Mouse (Mus musculus) kidney, postnatal 0 days (tissue): ENCODE results near the gene Sox5. TPM values are rescaled to one million over a fixed set of nuclear protein-coding genes. Genes with fewer than 3 reads are reported as not detected.

Source experiments
- ATAC-seq: fragments of 200-750 bp; cut with Nextera tagmentation; replicated peaks from 2 replicates; pipeline ENCODE4 v1.8.0; 2017; ENCODE audit warnings: low read depth, moderate number of reproducible peaks, moderate TSS enrichment, moderate library complexity; ENCODE audit not compliant: low FRiP score
- DNase-seq: peaks from one replicate; pipeline ENCODE4 v3.0.0-alpha.2; 2016; ENCODE audit warnings: low spot score
- H3K27ac ChIP-seq: fragments of 300-500 bp; sonication (generic); 2 replicates; pipeline ENCODE4 v1.5.1; 2014; ENCODE audit warnings: mild to moderate bottlenecking
- H3K27me3 ChIP-seq: fragments of 300-500 bp; sonication (generic); 2 replicates; pipeline ENCODE4 v1.6.1; 2014; ENCODE audit warnings: low read length, mixed read lengths; ENCODE audit not compliant: insufficient read depth
- H3K36me3 ChIP-seq: fragments of 300-500 bp; sonication (generic); 2 replicates; pipeline ENCODE4 v1.6.1; 2014; ENCODE audit warnings: low read length, mixed read lengths; ENCODE audit not compliant: insufficient read depth
- H3K4me1 ChIP-seq: fragments of 300-500 bp; sonication (generic); replicated peaks from 2 replicates; pipeline ENCODE4 v1.6.1; 2014; ENCODE audit warnings: antibody characterized with exemption, low read length, mixed read lengths; ENCODE audit not compliant: insufficient read depth
- H3K4me2 ChIP-seq: fragments of 300-500 bp; sonication (generic); 2 replicates; pipeline ENCODE4 v1.6.1; 2014; ENCODE audit warnings: mild to moderate bottlenecking, low read length, moderate library complexity, mixed read lengths
- H3K4me3 ChIP-seq: fragments of 300-500 bp; sonication (generic); replicated peaks from 2 replicates; pipeline ENCODE4 v1.5.1; 2014; ENCODE audit warnings: low read depth, low read length
- H3K9ac ChIP-seq: fragments of 300-500 bp; sonication (generic); 2 replicates; pipeline ENCODE4 v1.6.1; 2014; ENCODE audit warnings: low read depth, low read length
- H3K9me3 ChIP-seq: fragments of 300-500 bp; sonication (generic); replicated peaks from 2 replicates; pipeline ENCODE4 v1.6.1; 2016; ENCODE audit warnings: low read length, inconsistent platforms, mixed read lengths
- CTCF ChIP-seq: IDR thresholded peaks from 2 replicates; pipeline ENCODE4 v1.5.1; 2016; ENCODE audit warnings: antibody characterized with exemption, low read depth, mild to moderate bottlenecking, moderate library complexity
- WGBS: fragments of 180-500 bp; shearing (Covaris S2); extraction: QIAGEN DNeasy Blood & Tissue Kit; methylation state at CpG from one replicate; pipeline ENCODE4 v1.1.7; 2014; 5-methylcytosine and 5-hydroxymethylcytosine counted together
- polyA plus RNA-seq: library from polyadenylated mRNA; unstranded; fragments of >200 nt; fragmentation: Nextera tagmentation; extraction: Ambion mirVana; gene quantifications from 2 replicates; pipeline ENCODE4 v1.2.1, GENCODE M21; 2015

The Sox5 gene
- polyA plus RNA-seq, 1 experiment from 2014 or later = 6.1 TPM

DNA sequence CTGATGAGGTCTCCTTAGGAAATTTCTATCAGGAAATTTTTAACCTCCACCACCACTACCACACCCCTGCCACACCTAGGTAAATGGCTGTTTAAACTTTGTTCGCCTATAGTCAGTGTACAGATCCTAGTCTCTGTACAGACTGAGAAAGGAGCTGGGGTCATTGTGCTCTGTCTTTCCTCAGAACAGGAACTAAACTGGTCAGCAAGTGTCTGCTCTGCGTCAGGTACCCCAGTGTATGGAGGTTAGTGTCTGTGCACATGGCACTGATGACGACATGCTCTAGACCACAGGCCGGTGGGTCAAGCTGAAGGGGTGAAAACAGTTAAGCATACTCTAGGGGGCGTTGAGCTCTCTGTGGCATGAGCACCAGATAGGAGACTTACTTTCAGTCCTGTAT, 605.1 kb downstream of the Sox5 start:
- no peak for TF ChIP-seq CTCF
- ATAC-seq = no peak
- no peak overlapping the region for H3K27ac ChIP-seq
- H3K9me3 ChIP-seq = no peaks in the 10 kb centered on the region
- no peak overlapping the region for H3K4me3 ChIP-seq
- DNase-seq = no peak
- H3K9ac ChIP-seq = no peak overlapping the region
- no peak overlapping the region for H3K4me2 ChIP-seq
- H3K4me1 ChIP-seq = no peaks in the 10 kb centered on the region
- 85% methylated on average over 5 of the region's 5 CpGs for WGBS
- no peaks in the 10 kb centered on the region for H3K27me3 ChIP-seq
- H3K36me3 ChIP-seq = no peaks in the 10 kb centered on the region

DNA sequence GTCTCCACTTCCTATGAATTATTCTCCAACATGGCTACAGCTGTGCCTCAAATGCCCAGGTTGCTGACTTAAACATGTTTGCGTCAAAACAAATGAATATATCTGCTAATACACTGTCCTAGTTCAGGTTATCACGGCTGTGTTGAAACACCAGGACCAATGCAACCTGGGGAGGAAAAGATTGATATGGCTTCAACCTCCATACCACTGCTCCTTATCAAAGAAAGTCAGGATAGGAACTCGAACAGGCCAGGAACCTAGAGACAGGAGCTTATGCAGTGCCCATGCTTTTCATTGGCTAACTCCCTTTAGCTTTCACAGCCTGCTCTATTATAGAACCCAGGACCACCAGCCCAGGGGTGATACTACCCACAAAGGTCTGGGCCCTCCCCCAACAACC, 606.2 kb downstream of the Sox5 start:
- Histone ChIP-seq H3K27me3 (no peaks in the 10 kb centered on the region), H3K9me3 (no peaks in the 10 kb centered on the region), H3K9ac (no peak overlapping the region), H3K4me3 (no peak overlapping the region), H3K4me1 (no peaks in the 10 kb centered on the region), H3K4me2 (no peak overlapping the region), H3K27ac (no peak overlapping the region), H3K36me3 (no peaks in the 10 kb centered on the region)
- ATAC-seq (no peak), DNase-seq (no peak)
- no peak for TF ChIP-seq CTCF
- 94% methylated on average over 3 of the region's 3 CpGs for WGBS

DNA sequence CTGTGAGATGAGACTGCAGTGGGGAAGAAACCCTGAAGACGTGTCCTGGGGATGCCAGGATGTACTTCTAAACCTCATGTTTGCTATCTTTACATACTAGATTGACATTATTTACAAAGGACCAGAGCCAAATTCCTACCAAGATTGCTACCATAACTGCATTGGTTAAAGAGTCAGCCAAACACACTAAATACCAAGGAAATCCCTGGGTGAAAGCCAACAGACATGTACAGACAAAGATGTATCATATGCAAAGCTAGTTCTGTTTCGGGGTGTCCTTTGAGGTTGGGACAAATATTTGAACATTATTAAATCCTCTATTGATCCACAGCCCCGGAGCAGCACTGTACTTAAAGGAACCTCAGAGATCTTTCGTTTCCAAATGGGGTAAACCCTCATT, 611.2 kb downstream of the Sox5 start:
- H3K27ac ChIP-seq = no peak overlapping the region
- TF ChIP-seq CTCF = no peak
- no peak overlapping the region for H3K9ac ChIP-seq
- H3K4me1 ChIP-seq = no peaks in the 10 kb centered on the region
- no peaks in the 10 kb centered on the region for H3K9me3 ChIP-seq
- H3K36me3 ChIP-seq = no peaks in the 10 kb centered on the region
- WGBS = 90% methylated on average over 4 of the region's 4 CpGs
- no peak overlapping the region for H3K4me3 ChIP-seq
- no peak for ATAC-seq
- no peak overlapping the region for H3K4me2 ChIP-seq
- no peak for DNase-seq
- H3K27me3 ChIP-seq = no peaks in the 10 kb centered on the region

DNA sequence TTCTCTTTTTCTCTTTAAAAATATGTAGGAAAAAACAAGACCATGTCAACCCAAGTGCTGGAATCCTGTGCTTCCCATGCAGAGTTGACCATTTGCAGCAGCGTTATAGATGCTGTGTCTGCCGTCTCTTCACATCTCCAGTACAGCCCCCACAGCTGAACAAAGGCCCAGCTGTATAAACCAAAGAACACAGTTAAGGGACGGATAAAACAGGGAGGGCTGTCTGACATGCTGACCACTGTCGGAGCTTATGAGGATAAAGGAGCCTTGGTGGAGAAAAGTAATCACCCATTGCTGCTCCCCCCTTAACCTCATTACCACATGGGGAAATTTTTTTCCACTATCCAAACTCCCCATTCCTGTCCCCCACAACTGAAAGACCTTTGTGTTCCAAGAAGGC, 612.0 kb downstream of the Sox5 start:
- ATAC-seq = no peak

DNA sequence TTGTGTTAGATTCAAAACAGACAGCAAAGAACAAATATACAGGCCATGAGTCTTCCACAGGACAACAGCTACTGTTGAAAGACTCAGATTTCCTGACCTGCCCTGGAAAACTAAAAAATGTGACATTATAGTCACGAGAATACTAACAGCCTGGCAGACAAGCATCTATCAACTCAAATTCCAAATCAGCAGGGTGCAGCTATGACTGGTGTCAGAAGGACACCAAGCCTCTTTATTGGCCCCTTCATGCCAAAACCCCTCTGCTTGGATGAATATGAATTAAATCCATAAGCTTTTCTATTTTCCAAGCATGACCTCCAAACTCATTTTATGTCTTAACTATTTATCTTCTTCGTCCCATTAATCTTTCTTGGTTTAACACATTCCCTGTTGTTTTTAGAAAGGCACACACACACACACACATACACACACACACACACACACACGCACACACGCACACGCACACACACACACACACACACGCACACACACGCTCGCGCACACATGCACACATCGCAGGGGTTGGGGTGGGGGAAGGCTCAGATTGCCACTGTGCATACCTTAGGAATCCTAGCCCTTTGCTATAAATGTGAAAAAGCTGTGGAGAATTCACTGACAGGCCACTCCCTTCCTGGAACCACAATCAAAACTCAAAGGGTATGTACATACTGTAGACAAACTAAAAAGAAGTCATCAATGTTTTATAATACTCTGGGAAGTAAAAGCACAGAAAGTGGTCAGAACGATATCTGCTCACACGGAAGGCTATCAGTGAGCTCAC, 612.9 kb downstream of the Sox5 start:
- WGBS = 56% methylated on average over 12 of the region's 12 CpGs
- Histone ChIP-seq H3K36me3 (no peaks in the 10 kb centered on the region), H3K4me3 (no peak overlapping the region), H3K4me2 (no peak overlapping the region), H3K4me1 (no peaks in the 10 kb centered on the region), H3K27me3 (no peaks in the 10 kb centered on the region), H3K9me3 (no peaks in the 10 kb centered on the region), H3K27ac (no peak overlapping the region), H3K9ac (no peak overlapping the region)
- DNase-seq (peak; percentile 22), ATAC-seq (no peak)
- no peak for TF ChIP-seq CTCF

More for the DNA sequence above, 612.0 kb downstream of the Sox5 start:
- WGBS = 31% methylated on average over 4 of the region's 4 CpGs
- Histone ChIP-seq H3K4me3 (no peak overlapping the region), H3K9me3 (no peaks in the 10 kb centered on the region), H3K4me2 (no peak overlapping the region), H3K9ac (no peak overlapping the region), H3K4me1 (no peaks in the 10 kb centered on the region), H3K27ac (no peak overlapping the region), H3K27me3 (no peaks in the 10 kb centered on the region), H3K36me3 (no peaks in the 10 kb centered on the region)
- no peak for TF ChIP-seq CTCF
- peak; percentile 19 for DNase-seq

DNA sequence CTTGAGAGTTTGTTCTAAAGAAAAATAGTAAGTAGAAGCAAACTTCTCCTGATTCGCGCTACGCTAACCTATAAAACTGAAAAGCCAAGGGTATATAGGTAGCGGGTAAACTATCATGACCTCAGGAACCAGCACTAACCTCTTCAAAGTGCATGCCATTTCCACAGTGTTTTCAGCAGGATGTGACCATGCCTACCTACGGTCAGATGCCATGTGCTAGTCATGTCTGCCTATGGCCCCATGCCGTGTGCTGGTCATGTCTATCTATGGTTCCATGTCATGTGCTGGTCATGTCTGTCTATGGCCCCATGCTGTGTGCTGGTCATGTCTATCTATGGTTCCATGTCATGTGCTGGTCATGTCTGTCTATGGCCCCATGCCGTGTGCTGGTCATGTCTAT, 614.7 kb downstream of the Sox5 start:
- 0 out of 2 replicates have a peak, but pooled peaks have one; percentile 7 for ATAC-seq
- WGBS = 96% methylated on average over 7 of the region's 7 CpGs

DNA sequence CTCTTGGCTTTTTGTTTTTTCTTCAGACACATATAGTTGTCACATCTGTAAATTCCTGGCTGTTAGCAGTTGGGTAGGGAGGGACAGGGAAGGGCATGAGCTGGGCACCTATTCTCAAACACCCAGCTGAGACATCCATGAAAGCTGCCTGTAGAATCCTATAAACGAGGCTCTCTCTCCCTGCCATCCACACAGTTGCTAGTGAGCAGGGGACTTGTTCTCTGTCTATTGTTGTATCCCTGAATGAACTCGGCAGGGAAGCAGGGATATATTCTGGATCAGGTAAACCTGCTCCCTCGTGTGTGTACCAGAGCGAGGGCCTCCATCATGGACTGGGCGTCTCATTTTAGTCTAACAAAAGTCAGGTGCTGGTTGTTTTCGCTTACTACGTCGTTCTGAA, 615.1 kb downstream of the Sox5 start:
- no peaks in the 10 kb centered on the region for H3K27me3 ChIP-seq
- H3K9ac ChIP-seq = no peak overlapping the region
- H3K4me2 ChIP-seq = no peak overlapping the region
- WGBS = 79% methylated on average over 8 of the region's 8 CpGs
- no peak for TF ChIP-seq CTCF
- no peak overlapping the region for H3K4me3 ChIP-seq
- no peaks in the 10 kb centered on the region for H3K36me3 ChIP-seq
- DNase-seq (no peak), ATAC-seq (no peak)
- H3K9me3 ChIP-seq = no peaks in the 10 kb centered on the region
- H3K4me1 ChIP-seq = no peaks in the 10 kb centered on the region
- no peak overlapping the region for H3K27ac ChIP-seq

More for the DNA sequence above, 614.7 kb downstream of the Sox5 start:
- Histone ChIP-seq H3K4me1 (no peaks in the 10 kb centered on the region), H3K4me3 (no peak overlapping the region), H3K27me3 (no peaks in the 10 kb centered on the region), H3K9ac (no peak overlapping the region), H3K27ac (no peak overlapping the region), H3K9me3 (no peaks in the 10 kb centered on the region), H3K4me2 (no peak overlapping the region), H3K36me3 (no peaks in the 10 kb centered on the region)
- DNase-seq = no peak
- TF ChIP-seq CTCF = no peak
